Mouse (Mus musculus): Measurements from ENCODE around the gene Arhgdib. TPM values are rescaled to one million over a fixed set of nuclear protein-coding genes. Genes with fewer than 3 reads are reported as not detected.

The Arhgdib gene
- polyA plus RNA-seq, 1 experiment: 61.2 TPM

DNA sequence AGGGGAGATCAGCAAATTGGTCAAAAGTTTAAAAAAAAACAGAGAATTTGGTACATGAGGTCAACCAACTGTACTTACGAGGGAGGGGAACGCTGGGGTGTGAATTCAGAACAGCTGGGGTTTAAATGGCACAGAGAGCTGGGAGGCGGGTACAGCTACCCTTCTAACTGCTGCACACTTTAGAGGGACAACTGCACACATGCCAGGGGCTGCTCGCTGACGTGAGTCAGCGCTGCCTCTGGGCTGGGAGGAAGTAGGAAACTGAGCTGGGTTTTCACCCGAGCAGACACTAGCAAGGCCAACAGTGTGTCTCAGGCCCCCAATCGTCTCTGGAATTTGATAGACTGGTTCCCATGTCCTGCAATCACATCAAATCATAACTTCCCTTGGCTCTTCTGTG is 16.6 kb downstream of the Arhgdib start:
- DNase-seq (ENCODE audit: low read depth, low spot score): no peak
- 71% methylated on average over 8 of the region's 8 CpGs for WGBS

DNA sequence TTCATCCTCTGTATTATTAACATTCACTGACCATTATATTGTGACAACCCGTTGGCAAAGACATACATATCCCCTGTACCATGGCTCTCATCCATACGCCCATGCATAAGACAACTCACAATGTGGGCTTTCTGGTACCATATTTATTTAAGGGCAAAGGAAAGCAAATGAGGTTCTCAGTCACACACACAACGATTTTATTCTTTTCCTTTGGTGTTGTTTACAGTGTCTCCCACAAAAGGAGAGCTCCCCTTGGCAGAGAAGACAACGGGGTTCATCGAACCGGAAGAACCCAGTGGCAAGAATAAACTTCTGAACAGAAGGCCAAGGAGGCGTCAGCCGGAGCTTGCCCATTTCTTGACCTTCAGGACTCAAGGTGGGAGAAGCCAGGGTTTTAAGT is 18.2 kb downstream of the Arhgdib start, which contains the start of gene Pde6h:
Gene Pde6h, plus strand, starts transcription at position 301 of the 400 bp plus-strand sequence.
- no peak for DNase-seq (ENCODE audit: low read depth, low spot score)
- 90% methylated on average over 8 of the region's 8 CpGs for WGBS

DNA sequence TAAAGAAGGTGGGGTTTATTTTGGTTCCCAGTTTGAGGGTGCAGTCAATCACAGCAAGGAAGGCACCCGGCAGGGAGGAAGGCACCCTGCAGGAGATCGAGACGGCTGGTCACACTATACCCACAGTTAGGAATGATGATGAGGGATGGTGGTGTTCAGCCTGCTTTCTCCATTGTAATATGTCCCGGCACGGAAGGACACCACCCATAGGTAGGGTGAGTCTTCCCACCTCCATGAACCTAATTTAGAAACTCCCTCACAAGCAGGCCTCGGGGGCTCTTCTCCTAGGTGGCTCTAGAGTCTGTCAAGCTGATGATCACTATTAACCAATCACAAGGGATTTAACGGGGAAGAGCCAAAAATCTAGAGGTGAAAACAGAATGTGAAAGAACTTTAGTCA is 18.8 kb downstream of the Arhgdib start:
- WGBS: 94% methylated on average over 7 of the region's 7 CpGs

DNA sequence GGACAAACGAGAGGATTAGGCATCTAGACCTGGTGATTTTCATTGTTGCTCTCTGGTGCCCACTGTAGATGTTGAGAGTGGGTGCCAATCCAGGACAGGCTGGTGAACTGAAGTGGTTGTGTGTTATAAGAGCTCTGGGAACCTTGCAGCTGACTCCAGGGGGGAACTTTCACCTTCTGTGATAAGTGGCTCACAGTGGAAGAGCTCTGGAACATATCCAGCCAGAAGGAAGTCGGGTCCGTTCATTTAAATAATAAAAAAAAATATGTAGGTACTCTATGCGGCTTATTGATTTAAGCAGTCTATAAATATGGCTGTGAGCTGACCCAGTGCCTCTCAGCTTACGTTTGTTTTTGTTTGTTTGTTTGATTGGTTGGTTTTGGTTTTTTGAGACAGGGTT is 19.6 kb downstream of the Arhgdib start, which contains the start of gene Erp27:
Gene Erp27, minus strand, starts transcription at position 101 of the 400 bp plus-strand sequence.
- 36% methylated on average over 5 of the region's 5 CpGs for WGBS
- no peak for DNase-seq (ENCODE audit: low read depth, low spot score)

More for the DNA sequence above, 18.8 kb downstream of the Arhgdib start:
- DNase-seq (ENCODE audit: low read depth, low spot score): no peak

DNA sequence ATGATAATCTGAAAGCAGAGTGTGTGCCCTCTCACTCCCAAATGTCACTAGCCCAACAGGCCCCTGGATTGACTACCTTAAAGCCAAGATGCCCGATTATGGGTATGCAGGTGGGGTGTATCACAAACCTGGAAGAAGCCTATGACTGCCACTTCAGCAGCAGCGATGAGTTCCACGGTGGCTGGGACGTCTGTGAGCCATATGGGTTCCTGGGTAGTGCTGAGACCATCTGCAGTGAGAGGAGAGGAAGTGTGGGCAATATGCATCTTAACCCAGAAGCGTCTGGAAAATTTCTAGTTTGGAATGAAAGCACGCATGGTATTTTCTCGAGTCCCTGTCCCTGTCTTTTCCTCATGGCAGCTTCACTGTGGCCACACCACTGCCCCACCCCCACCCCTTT is 20.1 kb downstream of the Arhgdib start:
- DNase-seq (ENCODE audit: low read depth, low spot score): no peak
- WGBS: 72% methylated on average over 7 of the region's 7 CpGs

DNA sequence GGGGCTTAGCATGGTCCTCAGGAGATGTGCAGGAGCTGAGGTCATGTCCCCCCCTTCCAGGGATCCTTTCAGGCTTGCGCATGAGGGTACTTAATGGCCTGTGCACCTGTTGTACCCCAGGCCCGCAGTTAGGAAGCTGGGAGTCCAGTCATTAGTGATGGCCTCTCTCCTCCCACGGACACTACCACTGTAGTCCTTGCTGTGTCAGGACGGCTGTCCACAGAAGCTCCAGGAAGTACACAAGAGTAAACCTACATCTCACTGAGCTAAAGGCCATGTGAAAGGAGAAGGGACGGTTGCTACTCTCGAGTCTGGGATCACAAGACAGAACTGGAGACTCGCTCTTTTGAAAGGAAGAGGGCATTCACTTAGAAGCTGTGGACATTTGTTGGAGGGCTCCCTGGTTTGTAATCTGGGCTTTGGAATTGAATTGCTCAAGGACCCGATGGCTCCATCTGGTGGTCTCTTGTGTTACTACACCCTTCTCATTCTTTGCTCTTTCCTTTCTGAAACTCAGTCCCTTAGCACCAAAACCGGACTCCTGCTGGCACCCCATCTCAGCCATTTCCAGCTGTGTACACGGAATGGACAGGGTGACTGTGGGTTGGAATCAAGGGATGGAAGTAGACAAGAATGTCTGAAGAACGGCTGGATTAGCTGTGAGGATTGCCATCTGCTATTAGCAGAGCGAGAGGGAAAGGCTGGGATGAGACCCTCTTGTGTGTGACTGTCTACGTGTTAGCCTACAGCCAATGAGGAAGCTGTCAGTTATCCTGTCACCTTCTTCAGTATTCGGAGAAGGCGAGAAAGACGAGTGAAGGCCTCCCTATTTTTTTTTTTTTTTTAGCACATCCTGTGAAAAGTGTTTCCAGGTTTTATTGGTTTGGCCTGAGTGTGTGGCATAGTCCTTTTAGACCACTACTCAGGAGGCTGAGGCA is 21.1 kb downstream of the Arhgdib start:
- peak; percentile 46 for DNase-seq (ENCODE audit: low read depth, low spot score)
- WGBS: 30% methylated on average over 16 of the region's 16 CpGs

DNA sequence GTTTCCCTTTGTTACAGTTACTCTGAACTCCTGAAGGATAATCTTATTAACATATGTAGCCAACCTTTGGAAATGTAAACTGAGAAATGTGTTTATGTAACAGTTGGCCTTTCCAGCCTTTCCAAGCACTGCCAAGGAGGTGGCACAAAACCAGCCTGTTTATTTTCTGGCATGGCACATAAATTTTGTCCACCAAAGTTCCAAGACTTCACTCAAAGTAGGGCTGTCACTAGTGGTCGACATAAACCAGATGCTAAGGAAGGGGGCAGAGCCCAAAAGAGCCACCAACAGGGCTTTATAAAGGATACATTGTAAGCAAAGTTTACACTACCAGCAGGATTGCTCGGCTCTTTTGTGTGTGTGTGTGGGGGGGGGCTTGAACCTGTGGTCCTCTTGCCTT is 23.8 kb downstream of the Arhgdib start:
- no peak for DNase-seq (ENCODE audit: low read depth, low spot score)
- 29% methylated on average over 2 of the region's 2 CpGs for WGBS

DNA sequence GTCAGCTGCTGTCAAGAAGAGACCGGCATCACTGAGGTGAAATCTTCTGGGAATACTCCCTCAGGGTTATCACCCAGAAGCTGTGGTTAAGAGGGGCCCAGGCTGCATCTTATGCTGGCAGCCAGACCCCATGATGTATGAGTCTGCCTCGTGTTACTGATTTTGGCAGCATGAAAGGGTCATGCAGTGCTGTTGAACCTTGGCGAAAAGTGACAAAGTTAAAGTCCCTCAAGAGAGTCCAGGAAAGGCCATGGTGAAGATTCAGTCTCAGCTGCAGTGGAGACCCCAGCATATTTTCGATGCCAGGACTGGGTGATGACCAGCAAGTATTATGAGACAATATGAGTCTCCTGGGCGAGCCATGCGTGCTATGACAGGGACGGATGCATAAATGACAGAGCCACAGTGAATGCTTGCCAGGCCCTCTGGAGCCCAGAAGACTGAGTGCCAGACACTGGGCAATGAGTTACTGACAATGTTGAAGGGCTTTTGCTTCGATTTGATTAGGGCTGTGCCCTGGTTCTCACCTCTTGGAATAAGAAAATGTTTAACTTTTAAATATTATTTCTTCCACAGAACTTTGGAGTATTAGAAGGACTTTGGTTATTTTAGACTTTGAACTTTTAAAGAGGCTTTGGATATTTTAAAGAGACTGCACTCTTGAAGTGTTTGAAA is 25.8 kb downstream of the Arhgdib start:
- no peak for DNase-seq (ENCODE audit: low read depth, low spot score)
- WGBS: 77% methylated on average over 8 of the region's 8 CpGs

DNA sequence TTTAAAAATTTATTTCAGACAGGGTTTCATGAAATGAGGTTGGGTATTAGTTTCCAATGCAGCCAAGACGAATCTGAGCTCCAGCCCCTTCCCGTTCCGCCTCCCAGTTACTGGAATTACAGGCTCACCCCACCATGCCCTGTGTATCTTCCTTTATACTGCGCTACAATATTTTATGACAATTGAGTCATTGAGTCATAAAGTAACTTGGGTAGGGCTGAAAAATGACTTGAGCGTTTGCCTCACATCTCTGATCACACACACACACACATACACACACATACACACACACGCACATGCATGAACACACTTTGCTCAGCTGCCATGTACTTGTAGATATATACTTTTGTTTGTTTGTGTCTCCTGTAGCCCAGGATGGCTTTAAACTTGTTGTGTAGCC is 27.5 kb downstream of the Arhgdib start:
- DNase-seq (ENCODE audit: low read depth, low spot score): peak; percentile 45
- WGBS: 35% methylated on average over 6 of the region's 6 CpGs

DNA sequence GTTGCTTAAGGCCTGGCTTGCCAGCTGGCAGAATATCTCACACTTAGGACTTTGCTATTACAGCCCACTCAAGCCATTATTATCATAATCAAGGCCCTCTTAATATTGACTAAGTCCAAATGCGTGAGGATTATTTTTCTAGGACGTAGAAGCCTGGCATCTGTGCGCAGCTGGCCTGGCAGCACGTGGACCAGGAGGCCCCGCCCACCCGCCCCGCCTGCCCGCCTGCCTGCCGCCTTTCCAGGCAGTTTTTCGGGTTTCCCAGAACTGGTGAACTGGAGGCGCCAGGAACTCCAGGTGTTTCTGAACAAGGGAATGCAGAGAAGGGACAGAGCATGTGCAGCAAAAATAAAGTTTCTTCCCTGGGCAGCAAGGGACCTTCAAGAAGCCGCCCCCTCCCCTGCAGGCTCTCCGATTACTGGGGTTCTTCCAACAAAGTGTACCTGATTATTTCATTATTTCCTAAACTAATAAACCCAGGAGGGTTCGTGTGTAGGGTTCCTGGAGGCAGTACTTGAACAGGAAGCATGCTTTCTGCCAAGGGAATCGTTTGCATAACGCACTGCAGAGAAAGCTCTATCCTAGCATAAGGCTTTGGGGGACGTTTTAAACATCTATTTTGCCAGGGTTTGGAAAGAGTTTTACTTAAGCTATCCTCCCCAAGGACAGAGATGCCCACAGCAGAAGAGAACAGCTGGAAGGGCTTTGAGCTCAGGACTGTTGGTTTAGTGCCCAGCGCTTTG is 28.1 kb downstream of the Arhgdib start:
- no peak for DNase-seq (ENCODE audit: low read depth, low spot score)
- 9% methylated on average over 18 of the region's 18 CpGs for WGBS

DNA sequence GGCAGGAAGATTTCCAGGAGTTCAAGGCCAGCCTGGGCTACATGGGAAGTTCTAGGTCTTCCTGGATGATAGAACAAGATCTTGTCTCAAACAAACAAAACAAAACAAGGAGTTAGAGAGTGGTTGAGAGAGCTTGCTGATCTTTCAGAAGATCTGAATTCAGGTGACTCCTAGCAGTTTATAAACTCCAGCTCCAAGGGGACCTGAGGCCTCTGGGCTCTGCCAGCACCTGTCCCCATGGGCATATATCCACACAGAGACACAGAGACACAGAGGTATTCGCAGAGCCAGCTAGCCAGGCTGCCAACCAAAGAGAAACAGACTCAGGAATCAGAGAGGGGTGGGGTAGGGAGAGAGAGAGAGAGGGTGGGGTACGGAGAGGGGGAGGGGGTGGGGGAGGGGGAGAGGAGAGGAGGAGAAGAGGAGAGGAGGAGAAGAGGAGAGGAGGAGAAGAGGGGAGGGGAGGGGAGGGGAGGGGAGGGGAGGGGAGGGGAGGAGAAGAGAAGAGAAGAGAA is 28.9 kb downstream of the Arhgdib start:
- DNase-seq (ENCODE audit: low read depth, low spot score): no peak

DNA sequence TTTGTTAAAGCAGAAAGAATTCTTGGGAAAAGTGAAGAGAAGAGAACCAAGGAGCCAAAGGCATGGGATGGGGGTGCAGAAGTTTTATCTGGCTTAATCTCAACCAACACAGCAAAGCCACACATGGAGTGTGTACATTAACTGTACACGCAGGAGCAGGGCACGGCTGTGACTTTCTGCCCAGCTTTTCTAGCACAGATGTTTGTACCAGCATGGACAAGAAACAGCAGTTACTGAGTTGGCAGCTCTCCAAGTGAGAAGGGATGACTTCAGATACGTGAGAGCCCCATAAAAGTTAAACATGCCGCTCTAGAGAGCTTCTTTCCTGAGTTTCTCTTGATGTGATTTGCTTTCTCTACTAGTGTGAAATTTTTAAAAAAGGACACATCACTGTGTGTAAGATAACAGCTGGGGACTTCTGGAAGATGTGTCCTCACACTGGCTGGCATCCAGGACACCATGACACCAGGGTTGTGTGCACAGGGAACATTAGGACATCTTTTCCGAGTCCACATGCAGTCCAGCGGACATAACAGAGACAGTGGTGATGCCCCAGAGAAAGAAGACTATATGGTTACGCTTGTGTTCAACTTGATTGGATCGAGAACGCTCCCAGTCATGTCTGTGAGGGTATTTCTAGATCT is 31.3 kb downstream of the Arhgdib start:
- WGBS: 46% methylated on average over 9 of the region's 9 CpGs
- no peak for DNase-seq (ENCODE audit: low read depth, low spot score)

More for the DNA sequence above, 28.9 kb downstream of the Arhgdib start:
- WGBS: 76% methylated on average over 1 of the region's 2 CpGs

DNA sequence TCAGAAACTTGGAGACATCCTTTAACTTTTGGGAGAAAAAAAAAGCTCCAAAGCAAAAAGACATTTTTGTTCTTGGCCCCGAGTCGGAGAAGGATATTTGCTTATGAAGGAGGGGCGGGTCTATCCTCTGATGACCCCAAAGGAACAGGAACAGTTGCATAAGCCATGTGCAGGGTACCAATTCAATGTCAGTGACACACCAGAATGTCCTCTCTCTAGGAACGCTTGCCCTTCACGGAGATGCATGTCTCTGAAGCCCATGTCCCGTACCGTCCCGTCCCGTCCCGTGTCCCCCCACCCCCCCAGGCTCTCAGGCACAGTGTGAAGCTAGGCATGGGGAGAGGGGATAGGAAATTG is 34.8 kb downstream of the Arhgdib start:
- WGBS: 35% methylated on average over 10 of the region's 10 CpGs
- no peak for DNase-seq (ENCODE audit: low read depth, low spot score)

DNA sequence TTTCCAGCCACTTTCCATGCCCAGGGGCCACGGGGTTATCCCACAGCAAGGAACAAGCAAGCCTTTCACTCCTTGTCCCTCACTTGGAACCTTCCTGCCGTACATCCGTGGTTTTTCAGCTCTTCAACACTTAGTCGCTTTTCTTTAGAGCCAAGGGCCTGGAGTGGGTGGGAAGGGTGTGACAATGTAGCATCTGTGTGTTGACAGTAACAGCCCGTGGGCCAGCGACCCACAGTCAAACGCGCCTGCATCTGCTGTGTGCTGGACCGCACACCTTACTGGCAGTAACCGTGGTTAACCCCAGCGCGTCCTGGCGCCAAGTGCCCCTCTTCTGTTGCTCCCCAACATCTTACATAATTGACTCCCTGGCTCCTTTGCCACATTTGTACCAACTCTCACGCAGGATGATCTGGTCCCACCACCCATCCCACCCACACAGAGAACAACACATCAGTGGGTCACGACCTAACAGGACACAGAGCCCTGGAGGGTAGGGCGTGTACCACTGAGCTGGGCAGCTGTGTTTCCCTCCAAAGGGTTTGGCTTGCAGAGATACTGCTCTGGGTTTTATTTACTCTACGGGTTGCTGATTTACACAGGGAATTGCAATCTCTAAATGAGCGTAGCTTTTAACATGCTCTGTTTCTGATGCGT is 35.3 kb downstream of the Arhgdib start:
- no peak for DNase-seq (ENCODE audit: low read depth, low spot score)
- WGBS: 41% methylated on average over 19 of the region's 19 CpGs

DNA sequence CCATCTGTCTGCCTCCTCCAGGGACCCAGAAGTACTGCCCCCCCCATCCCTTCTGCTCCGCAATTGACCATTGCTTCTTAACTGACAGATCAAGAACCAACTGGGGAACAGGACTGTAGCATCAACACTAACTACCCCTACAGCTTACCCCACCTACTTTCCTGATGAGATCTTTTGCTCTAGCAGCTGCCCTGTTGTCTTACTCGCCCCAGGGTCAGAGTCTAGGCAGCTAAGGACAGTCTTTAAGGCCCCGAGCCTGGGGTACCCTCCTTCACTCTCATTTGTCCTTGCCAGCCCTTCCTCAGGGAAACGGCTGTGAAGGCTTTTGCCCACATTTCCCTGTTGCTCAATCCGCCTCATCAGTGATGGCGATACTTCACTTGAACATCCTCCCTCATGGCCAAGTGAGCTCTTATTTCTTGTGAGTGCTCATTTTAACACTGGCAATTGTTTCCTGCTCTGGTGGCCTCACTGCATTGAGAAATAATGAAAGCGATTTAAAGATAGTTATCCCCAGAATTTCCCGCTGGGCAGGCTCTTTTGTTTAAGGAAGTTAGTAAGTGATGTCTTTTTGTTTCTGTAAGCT is 37.7 kb downstream of the Arhgdib start:
- 72% methylated on average over 8 of the region's 8 CpGs for WGBS
- DNase-seq (ENCODE audit: low read depth, low spot score): no peak

DNA sequence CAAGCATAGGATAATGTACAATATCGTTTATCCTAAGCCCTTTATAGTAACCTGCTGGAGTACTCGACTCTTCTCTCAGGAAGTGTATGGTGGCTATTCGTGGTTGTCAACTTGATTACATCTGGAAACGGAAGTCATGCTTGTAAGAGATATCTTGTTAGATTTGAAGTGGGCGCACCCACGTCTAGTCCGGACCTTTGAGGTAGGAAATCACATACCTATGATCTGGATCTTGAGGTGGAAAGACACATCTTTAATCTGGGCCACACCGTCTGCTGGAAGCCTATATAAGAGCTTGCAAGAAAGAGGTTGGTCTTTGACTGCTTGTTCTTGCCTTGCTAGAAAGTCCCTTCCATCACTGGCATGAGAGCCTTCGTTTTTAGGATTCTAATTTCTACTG is 39.2 kb downstream of the Arhgdib start:
- WGBS: 90% methylated on average over 9 of the region's 9 CpGs
- no peak for DNase-seq (ENCODE audit: low read depth, low spot score)

DNA sequence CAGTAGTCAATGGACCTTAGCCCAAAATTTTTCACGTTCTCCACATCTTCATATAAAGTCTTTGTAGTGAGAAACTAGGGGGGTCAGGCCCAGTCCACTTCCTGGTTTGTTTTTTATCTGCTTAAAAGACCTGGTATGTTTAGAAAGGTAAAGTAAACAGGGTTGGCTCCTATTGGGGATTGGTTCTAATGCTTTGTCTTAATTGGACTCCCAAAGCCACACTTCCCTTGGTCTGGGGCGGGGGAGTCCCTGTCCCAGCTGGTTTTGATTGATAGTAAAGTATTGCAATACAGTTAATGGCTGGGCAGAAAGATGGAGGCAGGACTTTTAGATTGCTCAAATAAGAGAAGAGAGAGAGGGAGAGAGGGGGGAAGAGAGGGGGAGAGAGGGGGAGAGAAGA is 40.7 kb downstream of the Arhgdib start:
- 75% methylated on average over 2 of the region's 2 CpGs for WGBS
- DNase-seq (ENCODE audit: low read depth, low spot score): no peak

DNA sequence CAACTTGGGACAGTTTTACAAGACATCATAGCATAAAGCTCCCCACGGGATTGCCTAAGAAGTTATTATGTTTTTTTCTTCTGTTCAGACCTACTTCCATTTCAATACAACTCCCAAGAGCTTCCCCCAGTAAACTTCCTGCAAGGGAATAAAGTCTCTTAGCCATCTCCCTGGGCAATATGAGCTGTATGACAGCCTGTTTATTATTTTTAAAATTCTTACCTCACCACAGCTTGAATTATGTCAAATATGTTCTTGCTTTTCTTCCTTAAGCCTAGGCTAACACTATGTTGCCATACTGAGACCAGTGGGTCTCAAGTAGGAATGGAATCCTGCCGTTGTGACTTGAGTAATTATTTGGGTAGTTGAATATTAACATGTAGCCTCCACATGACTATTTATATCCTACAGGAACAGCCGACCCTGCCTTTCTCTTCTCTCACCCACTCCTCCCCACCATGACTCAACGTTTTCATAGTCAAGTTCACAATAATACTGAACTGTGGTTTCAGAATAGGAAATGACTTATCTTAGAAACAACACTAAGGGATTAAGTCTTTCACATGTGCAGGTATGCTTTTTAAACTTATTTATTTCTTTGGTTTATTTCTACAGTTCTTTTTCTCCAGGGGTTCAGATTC is 41.2 kb downstream of the Arhgdib start:
- WGBS: 23% methylated on average over 4 of the region's 4 CpGs
- no peak for DNase-seq (ENCODE audit: low read depth, low spot score)

Measured in large intestine, adult 2 months (tissue).